Mouse (Mus musculus) intestine, embryonic 15.5 days (tissue): ENCODE measurements around the gene Fam213b. TPM values are rescaled to one million over a fixed set of nuclear protein-coding genes. Genes with fewer than 3 reads are reported as not detected.

Source experiments
- ATAC-seq: fragments of 200-750 bp; cut with Nextera tagmentation; 2 replicates; pipeline ENCODE4 v1.8.0; 2017; ENCODE audit warnings: moderate TSS enrichment, moderate library complexity
- H3K27ac ChIP-seq: fragments of 300-500 bp; sonication (generic); 2 replicates; pipeline ENCODE4 v1.5.1; 2015; ENCODE audit warnings: mild to moderate bottlenecking, inconsistent platforms
- H3K27me3 ChIP-seq: fragments of 300-500 bp; sonication (generic); replicated peaks from 2 replicates; pipeline ENCODE4 v1.6.1; 2015; ENCODE audit warnings: inconsistent platforms
- H3K36me3 ChIP-seq: fragments of 300-500 bp; sonication (generic); 2 replicates; pipeline ENCODE4 v1.6.1; 2015; ENCODE audit warnings: inconsistent platforms
- H3K4me1 ChIP-seq: fragments of 300-500 bp; sonication (generic); replicated peaks from 2 replicates; pipeline ENCODE4 v1.6.1; 2015; ENCODE audit warnings: inconsistent platforms
- H3K4me2 ChIP-seq: fragments of 300-500 bp; sonication (generic); replicated peaks from 2 replicates; pipeline ENCODE4 v1.6.1; 2015; ENCODE audit warnings: mild to moderate bottlenecking, inconsistent platforms
- H3K4me3 ChIP-seq: fragments of 300-500 bp; sonication (generic); replicated peaks from 2 replicates; pipeline ENCODE4 v1.5.1; 2015; ENCODE audit warnings: inconsistent platforms
- H3K9ac ChIP-seq: fragments of 300-500 bp; sonication (generic); 2 replicates; pipeline ENCODE4 v1.6.1; 2015; ENCODE audit warnings: inconsistent platforms
- H3K9me3 ChIP-seq: fragments of 300-500 bp; sonication (generic); 2 replicates; pipeline ENCODE4 v1.6.1; 2016; ENCODE audit warnings: inconsistent platforms
- WGBS: fragments of 180-500 bp; shearing (Covaris S2); methylation state at CpG from one replicate; pipeline ENCODE4 v1.1.7; 2015; 5-methylcytosine and 5-hydroxymethylcytosine counted together
- polyA plus RNA-seq: library from polyadenylated mRNA; unstranded; fragments of >200 nt; fragmentation: Nextera tagmentation; extraction: Ambion mirVana; gene quantifications from 2 replicates; pipeline ENCODE4 v1.2.1, GENCODE M21; 2015

Gene Fam213b
- polyA plus RNA-seq, 1 experiment from 2014 or later = 32.0 TPM

DNA sequence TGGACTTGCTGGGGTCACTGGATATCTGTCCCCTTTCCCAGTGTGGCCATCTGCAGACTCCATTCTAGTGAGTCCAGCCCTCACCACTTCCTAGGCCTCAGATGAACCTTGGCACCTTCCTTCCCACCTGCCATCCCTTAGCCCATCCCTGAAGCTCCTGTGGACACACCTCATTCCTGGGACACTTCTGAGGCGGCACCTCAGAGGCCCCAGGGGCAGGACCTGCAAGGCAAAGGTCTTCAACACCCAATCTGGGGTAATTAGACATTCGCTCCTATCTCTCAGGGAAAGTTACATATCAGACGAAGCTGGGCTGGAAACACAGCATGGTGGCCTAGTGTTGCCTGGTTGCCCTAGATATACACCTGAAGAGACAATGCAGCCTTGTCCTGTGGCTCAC, 15.8 kb upstream of the Fam213b start:
- Histone ChIP-seq H3K4me2 (no peak overlapping the region), H3K9ac (no peak overlapping the region), H3K27ac (0 out of 2 replicates have a peak overlapping the region, but pooled peaks have one; percentile 10), H3K27me3 (no peaks in the 10 kb centered on the region), H3K36me3 (no peaks in the 10 kb centered on the region), H3K4me3 (no peak overlapping the region), H3K9me3 (no peaks in the 10 kb centered on the region), H3K4me1 (peaks cover 19% of the 10 kb centered on the region)
- WGBS = 56% methylated on average over 3 of the region's 3 CpGs
- peak; percentile 90 for ATAC-seq

DNA sequence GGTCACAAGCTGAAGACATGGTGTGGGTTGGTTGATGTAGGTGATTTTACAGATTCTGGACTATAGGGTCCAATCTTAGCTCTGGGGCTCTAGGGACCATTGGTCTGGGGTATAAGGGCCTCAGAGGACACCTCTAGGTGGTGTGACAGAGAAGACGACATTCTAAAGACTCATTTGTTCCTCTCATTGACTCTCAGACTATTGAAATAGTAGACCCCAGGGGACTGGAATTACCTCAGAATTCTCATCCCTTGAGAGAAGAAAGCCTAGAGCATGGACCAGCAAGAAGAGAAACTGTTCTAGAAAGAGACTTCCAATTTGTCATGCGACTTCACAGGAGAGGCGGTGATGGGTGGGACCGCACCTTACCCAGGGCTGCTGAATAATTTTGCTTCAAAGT, 15.3 kb upstream of the Fam213b start:
- Histone ChIP-seq H3K36me3 (no peaks in the 10 kb centered on the region), H3K27me3 (no peaks in the 10 kb centered on the region), H3K4me1 (peaks cover 19% of the 10 kb centered on the region), H3K9me3 (no peaks in the 10 kb centered on the region), H3K9ac (no peak overlapping the region), H3K27ac (0 out of 2 replicates have a peak overlapping the region, but pooled peaks have one; percentile 10), H3K4me2 (no peak overlapping the region), H3K4me3 (no peak overlapping the region)
- WGBS = 93% methylated on average over 4 of the region's 4 CpGs
- ATAC-seq = peak; percentile 3; the same call in 1 of the 2 replicates

DNA sequence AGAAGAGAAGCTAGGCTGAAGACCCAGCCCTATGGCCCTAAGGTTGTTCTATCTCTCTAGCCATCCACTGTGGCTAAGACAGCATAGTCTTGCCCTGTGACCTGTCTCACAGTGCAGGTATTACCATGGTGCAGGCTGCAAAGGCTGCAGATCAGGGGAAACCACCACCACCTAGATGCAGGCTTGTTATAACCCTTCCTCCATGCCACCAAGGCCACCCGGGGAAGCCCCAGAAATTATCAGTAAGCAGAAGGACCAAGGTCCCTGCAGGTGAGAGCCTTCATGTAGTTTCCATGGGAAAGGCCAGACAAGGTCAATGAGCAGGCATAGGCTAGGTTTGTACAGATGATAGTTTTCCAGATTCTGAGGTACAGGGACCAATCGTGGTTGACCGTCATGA, 14.9 kb upstream of the Fam213b start:
- Histone ChIP-seq H3K36me3 (no peaks in the 10 kb centered on the region), H3K4me1 (peaks cover 19% of the 10 kb centered on the region), H3K4me3 (no peak overlapping the region), H3K9me3 (no peaks in the 10 kb centered on the region), H3K9ac (no peak overlapping the region), H3K4me2 (no peak overlapping the region), H3K27me3 (no peaks in the 10 kb centered on the region), H3K27ac (no peak overlapping the region)
- WGBS = 86% methylated on average over 3 of the region's 3 CpGs
- no peak for ATAC-seq

DNA sequence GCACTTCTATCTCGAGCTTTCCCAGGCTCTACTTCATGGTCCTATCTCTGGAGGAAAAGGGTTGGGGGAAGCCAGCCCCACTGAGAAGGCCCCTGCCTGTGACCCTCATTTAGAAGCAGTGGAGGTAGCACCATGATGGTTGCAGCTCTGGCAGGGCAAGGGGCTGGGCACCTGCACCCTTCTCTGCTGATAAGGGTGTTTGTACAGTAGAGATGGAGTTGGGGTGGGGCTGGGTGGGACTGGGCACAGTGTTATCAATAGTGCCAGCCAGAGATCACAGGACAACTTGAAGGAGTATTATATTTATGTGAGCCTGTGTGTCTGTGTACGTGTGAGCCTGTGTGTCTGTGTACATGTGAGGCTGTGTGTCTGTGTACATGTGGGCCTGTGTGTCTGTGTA, 12.7 kb upstream of the Fam213b start:
- H3K4me3 ChIP-seq = no peak overlapping the region
- H3K9me3 ChIP-seq = no peaks in the 10 kb centered on the region
- peak overlapping the region; percentile 13 for H3K27ac ChIP-seq
- H3K4me2 ChIP-seq = 0 out of 2 replicates have a peak overlapping the region, but pooled peaks have one; percentile 14
- 51% methylated on average over 2 of the region's 2 CpGs for WGBS
- peaks cover 24% of the 10 kb centered on the region for H3K4me1 ChIP-seq
- no peak overlapping the region for H3K9ac ChIP-seq
- no peaks in the 10 kb centered on the region for H3K27me3 ChIP-seq
- H3K36me3 ChIP-seq = no peaks in the 10 kb centered on the region
- peak; percentile 56 for ATAC-seq

DNA sequence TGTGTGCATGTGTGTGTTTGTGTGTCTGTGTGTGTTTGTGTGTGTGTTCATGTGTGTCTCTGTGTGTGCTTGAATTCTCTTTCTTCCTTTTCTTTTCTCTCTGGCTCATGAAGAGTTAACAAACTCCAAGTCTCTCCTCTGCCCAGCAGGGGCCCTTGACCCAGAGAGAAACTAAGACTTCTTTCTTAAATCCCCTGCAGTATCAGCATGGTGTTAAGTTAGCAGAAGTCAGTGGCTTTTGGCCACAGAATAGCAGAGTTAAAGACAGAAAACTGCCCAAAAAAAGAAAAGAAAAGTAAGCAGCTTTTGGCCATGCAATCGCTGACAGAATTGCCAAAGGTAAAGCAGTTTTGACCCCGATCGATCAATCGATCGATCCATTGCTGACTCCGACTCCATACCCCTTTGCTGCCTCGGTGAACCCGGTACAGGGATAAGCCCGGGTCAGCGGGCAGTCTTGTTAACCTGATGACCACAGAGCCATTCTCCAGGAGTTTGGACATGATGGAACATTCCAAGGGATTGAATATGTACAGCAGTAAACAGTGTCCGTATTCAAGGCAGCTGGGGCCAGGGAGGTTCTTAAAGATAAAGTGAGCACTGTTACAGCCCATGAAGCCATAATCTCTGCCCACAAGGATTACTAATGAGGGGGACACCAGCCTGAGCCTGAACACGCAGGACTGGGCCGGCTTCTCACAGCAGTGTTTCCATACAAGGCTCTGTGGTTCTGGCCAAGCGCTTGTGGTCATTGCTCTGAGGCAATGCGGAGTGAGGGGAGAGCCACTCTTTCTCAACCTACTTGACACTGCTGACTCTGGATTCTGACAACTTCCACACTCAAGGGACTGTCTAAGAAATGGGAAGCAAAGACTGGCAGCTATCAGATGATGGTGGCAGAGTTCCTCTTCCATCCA, 11.9 kb upstream of the Fam213b start:
- WGBS = 29% methylated on average over 15 of the region's 15 CpGs

DNA sequence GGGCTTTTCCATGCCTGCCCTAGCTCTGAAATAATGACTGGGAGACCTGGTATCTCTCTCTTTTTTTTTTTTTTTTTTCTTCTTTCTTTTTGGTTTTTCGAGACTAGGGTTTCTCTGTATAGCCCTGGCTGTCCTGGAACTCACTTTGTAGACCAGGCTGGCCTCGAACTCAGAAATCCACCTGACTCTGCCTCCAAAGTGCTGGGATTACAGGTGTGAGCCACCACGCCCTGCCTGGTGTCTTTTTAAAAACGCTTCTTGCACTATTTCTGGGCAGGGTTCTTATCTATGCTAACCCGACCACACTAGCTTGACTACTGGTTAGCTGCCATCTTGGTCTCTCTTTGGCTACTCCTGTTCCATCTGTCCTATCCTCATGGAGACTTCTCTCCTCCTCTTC, 9.6 kb upstream of the Fam213b start:
- H3K4me1 ChIP-seq = peaks cover 23% of the 10 kb centered on the region
- H3K4me2 ChIP-seq = no peak overlapping the region
- H3K9ac ChIP-seq = no peak overlapping the region
- no peaks in the 10 kb centered on the region for H3K27me3 ChIP-seq
- no peak overlapping the region for H3K27ac ChIP-seq
- no peaks in the 10 kb centered on the region for H3K9me3 ChIP-seq
- H3K36me3 ChIP-seq = no peaks in the 10 kb centered on the region
- 86% methylated on average over 5 of the region's 5 CpGs for WGBS
- no peak for ATAC-seq
- H3K4me3 ChIP-seq = no peak overlapping the region

More for the DNA sequence above, 11.9 kb upstream of the Fam213b start:
- no peaks in the 10 kb centered on the region for H3K27me3 ChIP-seq
- peak overlapping the region; percentile 31 for H3K4me2 ChIP-seq
- no peak overlapping the region for H3K9ac ChIP-seq
- H3K4me3 ChIP-seq = no peak overlapping the region
- peak overlapping the region; percentile 13 for H3K27ac ChIP-seq
- no peaks in the 10 kb centered on the region for H3K36me3 ChIP-seq
- H3K4me1 ChIP-seq = peaks cover 24% of the 10 kb centered on the region
- 0 out of 2 replicates have a peak, but pooled peaks have one; percentile 7 for ATAC-seq
- no peaks in the 10 kb centered on the region for H3K9me3 ChIP-seq

DNA sequence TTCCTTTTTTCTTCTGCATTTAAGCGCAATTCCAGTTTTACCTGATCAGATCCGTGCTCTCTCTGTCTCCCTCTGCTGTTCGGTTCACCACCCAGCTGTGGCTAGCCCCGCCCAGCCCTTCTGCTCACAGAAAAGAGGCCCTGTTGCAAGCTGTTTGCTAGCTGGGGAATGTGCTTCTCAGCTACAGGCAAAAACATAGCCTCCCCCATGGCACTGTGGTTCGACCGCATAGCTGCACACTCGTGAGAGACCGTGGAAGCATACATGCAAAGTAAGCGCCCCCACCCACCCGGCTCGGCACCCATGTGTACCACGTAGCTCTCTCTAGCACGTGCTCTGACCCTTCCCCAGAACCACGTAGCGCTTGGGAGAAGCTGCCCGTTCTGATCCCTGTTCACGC, 8.9 kb upstream of the Fam213b start:
- 0 out of 2 replicates have a peak overlapping the region, but pooled peaks have one; percentile 58 for H3K27ac ChIP-seq
- 38% methylated on average over 17 of the region's 17 CpGs for WGBS

DNA sequence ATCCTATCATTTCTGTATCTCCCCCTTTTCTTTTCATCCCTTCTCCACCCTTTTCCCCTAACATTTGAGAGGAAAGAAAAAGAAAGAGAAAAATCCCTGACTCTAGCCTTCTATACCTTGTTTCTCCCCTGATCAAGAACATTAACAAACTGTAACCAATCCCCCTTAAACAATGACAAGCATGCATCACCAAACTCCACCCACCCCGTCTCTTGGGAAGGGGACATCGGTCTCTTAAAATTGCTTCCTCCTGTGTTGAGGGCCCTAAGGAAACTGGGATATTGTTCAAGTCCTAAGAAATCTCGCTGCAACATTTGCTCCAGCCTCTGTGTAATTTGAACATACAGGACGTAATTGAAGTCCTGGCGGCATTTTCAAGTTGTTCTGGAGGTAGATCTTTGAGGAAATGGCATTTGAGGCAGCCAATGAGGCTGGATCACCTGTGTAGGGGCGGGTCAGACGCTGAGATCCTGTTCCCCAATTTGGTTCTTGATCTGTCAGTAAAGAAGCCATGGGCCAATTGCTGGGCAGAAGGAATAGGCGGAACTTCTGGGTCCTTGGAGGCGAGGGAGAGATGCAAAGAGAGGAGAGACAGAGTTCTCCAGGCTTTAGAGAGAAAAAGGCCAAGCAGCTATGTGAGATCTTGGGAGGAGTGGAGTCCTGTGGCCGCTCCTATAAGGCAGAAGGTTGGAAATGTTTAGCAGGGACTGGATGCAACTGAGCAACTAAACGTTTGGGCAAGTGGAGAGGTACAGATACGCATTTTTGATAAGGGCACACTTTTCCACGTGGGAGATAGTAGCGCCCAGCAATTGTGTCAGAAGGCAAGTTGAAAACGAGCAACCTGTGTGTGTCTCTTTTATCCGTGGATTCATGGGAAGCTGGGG, 5.5 kb upstream of the Fam213b start:
- Histone ChIP-seq H3K4me3 (peak overlapping the region; percentile 42), H3K27ac (no peak overlapping the region), H3K27me3 (no peaks in the 10 kb centered on the region), H3K4me1 (peaks cover 5% of the 10 kb centered on the region), H3K9me3 (no peaks in the 10 kb centered on the region), H3K9ac (peak overlapping the region; percentile 46), H3K36me3 (no peaks in the 10 kb centered on the region), H3K4me2 (peak overlapping the region; percentile 76)
- 1% methylated on average over 16 of the region's 16 CpGs for WGBS
- ATAC-seq = peak; percentile 94

More for the DNA sequence above, 8.9 kb upstream of the Fam213b start:
- ATAC-seq = peak; percentile 55; the same call in 1 of the 2 replicates
- Histone ChIP-seq H3K4me3 (no peak overlapping the region), H3K36me3 (no peaks in the 10 kb centered on the region), H3K9ac (no peak overlapping the region; the same call in 1 of the 2 replicates), H3K4me1 (peaks cover 19% of the 10 kb centered on the region), H3K9me3 (no peaks in the 10 kb centered on the region), H3K4me2 (peak overlapping the region; percentile 43), H3K27me3 (no peaks in the 10 kb centered on the region)

DNA sequence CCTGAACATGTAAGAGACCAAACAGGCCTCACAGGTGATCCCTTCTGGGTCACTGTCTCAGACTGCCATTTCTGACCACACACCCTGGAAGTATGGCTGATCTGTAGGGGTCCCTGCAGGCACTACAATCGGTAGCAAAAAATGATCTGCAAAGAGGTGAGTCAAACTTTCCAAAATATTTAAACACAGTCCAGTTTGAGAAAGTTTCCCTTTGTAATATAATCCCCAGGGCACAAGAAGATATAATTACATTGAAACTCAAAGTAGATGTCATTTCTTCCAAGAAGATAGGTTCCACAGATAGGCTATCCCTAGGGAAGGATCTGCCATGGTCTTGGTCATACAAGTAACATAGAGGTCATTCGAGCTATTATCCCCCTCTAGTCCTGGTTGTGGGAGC, 3.4 kb upstream of the Fam213b start:
- peaks cover 15% of the 10 kb centered on the region for H3K4me1 ChIP-seq
- H3K9me3 ChIP-seq = no peaks in the 10 kb centered on the region
- ATAC-seq = no peak
- H3K4me3 ChIP-seq = no peak overlapping the region
- WGBS = 81% methylated on average over 2 of the region's 2 CpGs
- H3K27me3 ChIP-seq = no peaks in the 10 kb centered on the region
- no peak overlapping the region for H3K27ac ChIP-seq
- H3K36me3 ChIP-seq = no peaks in the 10 kb centered on the region
- H3K9ac ChIP-seq = no peak overlapping the region
- H3K4me2 ChIP-seq = no peak overlapping the region

DNA sequence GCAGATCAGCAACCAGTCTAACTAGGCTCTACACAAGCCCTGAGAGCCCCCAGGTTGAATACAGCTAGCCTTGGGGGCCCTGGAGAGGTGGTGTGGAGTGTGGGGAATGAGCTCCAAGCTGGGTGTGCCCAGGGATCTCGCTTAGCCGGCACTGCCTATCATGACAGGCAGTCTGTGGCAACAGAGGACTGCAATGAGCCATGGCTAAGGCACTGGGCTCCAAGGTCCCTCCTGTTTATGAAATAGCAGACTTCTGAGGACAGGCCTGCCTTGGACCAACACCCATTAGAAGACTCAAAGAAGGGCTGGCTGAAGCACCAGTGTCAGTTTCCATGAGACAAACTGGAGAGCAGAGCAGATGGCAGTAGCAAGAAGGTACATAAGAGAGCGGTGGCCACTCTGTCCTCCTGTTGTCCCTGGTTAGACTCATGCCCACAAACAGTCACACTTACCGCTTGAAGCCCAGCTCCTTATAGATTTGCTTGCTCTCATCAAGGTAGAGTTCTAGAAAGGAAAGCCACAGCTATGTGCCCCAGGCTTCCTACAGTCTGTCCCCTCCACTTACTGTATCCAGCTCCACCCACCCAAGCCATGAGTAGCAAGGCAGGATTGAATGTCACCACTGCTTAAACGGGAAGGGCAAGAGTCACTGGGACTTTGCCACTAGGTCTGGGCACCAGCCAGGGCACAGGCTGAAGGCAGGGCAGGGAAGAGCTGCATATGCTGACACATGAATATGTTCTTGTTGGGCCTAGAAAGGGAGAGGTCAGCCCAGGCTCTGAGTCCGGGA, 1.1 kb downstream of the Fam213b start:
- no peak for ATAC-seq
- Histone ChIP-seq H3K4me1 (peaks cover 18% of the 10 kb centered on the region), H3K27me3 (no peaks in the 10 kb centered on the region), H3K4me2 (peak overlapping the region; percentile 90), H3K9ac (peak overlapping the region; percentile 62), H3K9me3 (no peaks in the 10 kb centered on the region), H3K36me3 (no peaks in the 10 kb centered on the region), H3K27ac (no peak overlapping the region), H3K4me3 (peak overlapping the region; percentile 50)
- 58% methylated on average over 6 of the region's 6 CpGs for WGBS

DNA sequence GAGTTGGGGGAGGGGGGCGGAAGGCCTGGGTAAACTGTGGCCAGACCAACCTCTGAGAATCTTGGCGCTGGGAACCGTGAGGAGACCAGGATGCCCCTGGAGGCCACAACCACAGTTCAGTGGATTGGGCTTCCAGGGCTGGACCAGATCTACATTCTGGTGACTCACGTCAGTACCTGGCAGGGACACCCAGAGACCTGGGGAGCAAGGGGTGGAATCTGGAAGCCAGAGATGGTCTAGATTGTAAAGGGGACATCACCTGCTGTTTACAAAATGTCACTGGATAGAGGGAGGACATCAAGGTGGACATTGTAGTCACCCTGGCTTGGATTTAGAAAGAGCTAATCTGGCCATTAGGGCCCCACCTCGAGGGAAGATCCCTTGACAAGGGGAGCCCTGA, 3.4 kb downstream of the Fam213b start:
- 78% methylated on average over 5 of the region's 5 CpGs for WGBS
- H3K27ac ChIP-seq = no peak overlapping the region
- no peak overlapping the region for H3K4me2 ChIP-seq
- no peaks in the 10 kb centered on the region for H3K9me3 ChIP-seq
- no peaks in the 10 kb centered on the region for H3K36me3 ChIP-seq
- no peak overlapping the region for H3K4me3 ChIP-seq
- ATAC-seq = no peak
- H3K9ac ChIP-seq = no peak overlapping the region
- H3K27me3 ChIP-seq = no peaks in the 10 kb centered on the region
- peaks cover 18% of the 10 kb centered on the region for H3K4me1 ChIP-seq
